Mouse (Mus musculus) CH12F3 (cell line): ENCODE results near the gene Lexm.

ENCODE experiments used
- in situ Hi-C: fragments of 300-500 bp; cut with MboI; formaldehyde crosslinking; loops from 2 replicates; pipeline ENCODE4 v1.14.3; 2020; ENCODE audit warnings: low sequenced_read_pairs

Gene Lexm

DNA sequence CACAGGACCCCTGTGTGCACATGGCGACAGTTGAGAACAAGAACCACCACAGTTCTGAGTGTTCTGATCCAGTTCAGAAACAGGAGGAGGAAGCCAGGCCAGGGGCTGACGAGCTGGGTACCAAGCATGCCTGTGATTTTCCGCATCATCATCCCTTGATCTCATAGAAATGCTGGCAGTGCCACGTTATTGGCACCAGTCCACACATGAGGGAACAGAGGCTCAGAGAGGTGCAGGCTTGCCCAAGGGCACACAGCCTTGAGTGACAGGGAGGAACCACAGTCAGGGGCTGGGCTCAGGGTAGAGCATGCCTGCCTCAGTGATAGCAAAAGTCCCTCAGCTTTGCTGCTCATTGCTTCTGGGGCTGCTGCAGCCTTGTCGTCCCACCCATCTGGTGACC, 10.8 kb upstream of the Lexm start:
- in situ Hi-C loops = no loop called here

DNA sequence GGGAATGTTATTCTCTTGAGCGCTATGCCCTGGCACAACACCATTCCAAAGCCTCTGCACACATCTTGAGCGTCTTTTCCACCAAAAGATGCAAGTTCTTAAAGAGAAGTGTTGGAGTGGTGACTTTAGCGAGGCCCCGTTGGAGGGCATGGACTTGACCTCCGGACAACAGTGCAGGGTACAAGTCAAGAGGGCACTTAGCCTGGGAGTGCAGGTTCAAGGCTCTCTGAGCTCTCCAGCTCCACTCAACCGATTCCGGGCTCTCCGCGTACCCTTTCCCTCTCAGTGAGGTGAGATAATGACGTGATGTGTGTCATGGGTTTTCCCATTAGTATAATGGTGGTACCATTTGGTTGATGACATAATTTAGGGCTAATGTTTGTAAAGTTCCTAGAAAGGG, 7.2 kb upstream of the Lexm start:
- in situ Hi-C loops = no loop called here

GRCm38 (mm10) chr4:106622712-106623111, 5.7 kb upstream of the Lexm start:
- in situ Hi-C loops = no loop called here

DNA sequence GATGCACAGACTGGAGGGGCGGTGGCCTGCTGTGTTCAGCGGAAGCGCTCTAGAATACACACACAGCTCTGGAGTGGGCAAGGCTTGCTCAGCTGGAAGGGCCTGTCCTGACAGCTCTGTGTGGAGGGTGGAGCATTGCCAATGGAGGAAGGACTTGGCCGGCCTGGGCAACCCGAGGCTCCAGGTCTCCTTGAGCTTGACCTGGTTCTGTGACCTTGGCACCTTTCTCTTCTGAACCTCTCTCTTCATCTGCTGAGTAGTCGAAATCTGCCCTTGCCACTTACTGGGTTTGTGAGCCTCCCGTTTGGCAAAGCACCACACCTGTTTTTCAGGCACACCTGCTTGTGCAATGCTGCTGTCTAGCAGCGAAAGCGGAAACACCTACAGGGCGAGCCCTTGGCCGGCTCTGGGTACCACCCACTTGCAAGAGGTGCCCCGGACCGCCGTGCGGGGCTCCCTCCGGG, 5.0 kb upstream of the Lexm start, which contains the start of gene Ttc22:
TSS of gene Ttc22 (plus strand) at position 403 of the 464 bp plus-strand sequence.
- in situ Hi-C loops = no loop called here

- in situ Hi-C loops = no loop called here
These were observed 4.4 kb upstream of the Lexm start for GRCm38 (mm10) chr4:106621428-106621827.

DNA sequence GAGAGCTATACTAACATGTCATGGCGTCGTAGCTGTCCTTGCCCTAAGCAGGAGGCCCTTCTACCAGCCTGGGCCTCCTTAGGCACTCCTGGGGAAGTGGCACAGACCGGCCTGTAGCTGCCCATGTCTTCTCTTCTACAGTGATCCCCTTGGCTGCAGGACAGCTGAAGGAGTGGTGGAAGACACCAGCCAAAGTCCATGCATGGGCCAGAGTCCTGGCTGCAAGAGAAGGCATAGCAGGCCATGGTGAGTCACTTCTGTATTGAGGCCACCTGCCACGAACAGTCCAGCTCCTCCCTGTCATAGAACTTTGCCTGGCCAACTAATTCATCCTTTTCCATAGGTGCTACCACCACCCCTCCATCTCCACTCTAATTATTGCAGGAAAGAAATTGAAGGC, 1.9 kb upstream of the Lexm start:
- in situ Hi-C loops = loop anchor here (10.0 kb wide), 1 partner anchor 86 kb away; no protein-coding TSS in a partner anchor

DNA sequence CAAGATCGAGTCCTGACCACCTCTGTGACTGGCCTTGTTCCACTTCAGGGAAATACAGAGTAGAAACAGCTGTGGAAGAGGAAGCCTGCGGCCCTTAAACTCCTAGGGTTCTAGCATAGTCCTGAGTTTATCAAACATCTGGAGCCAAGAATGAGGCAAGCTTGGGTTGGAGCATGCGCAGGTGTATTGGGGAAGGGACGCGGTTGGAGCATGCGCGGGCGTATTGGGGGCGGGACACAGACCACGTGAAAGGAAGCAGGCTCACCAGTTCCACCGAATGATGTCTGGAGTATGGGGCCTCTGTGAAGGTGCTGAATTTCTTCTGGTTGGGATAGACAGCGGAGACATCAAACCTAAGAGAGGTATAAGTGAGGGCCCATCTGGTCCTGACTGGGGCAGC, 1.4 kb downstream of the Lexm start:
- in situ Hi-C loops = loop anchor here (10.0 kb wide), 1 partner anchor 89 kb away; no protein-coding TSS in a partner anchor

DNA sequence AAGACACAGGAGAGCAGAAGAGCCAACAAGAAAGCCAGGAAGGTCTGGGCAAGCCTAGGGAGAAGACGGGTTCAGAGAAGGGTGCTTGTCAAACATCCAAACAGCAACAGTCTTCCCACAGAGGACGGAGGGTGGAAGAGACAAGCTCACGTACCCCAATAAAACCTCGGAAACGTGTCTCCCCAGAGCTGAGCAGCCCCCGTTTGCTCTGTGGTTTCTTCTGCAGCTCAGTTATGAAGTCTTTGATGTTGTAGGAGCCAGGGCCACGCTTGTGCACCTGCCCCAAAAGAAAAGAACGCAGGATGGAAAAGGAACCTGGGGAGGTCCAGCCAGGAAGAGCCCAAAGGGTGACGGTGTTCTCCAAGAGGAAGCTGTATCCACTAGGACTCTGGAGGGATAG, 2.2 kb downstream of the Lexm start:
- in situ Hi-C loops = loop anchor here (10.0 kb wide), 1 partner anchor 90 kb away; no protein-coding TSS in a partner anchor

- in situ Hi-C loops = loop anchor here (10.0 kb wide), 1 partner anchor 91 kb away; no protein-coding TSS in a partner anchor
These were observed 2.8 kb downstream of the Lexm start for GRCm38 (mm10) chr4:106614180-106614797.

- in situ Hi-C loops = loop anchor here (10.0 kb wide), 1 partner anchor 91 kb away; no protein-coding TSS in a partner anchor
These were observed 3.5 kb downstream of the Lexm start for GRCm38 (mm10) chr4:106613560-106613959.

- in situ Hi-C loops = loop anchor here (10.0 kb wide), 1 partner anchor 92 kb away; no protein-coding TSS in a partner anchor
These were observed 3.9 kb downstream of the Lexm start for GRCm38 (mm10) chr4:106613105-106613504.

- in situ Hi-C loops = no loop called here
These were observed 9.1 kb downstream of the Lexm start for GRCm38 (mm10) chr4:106607905-106608304.

DNA sequence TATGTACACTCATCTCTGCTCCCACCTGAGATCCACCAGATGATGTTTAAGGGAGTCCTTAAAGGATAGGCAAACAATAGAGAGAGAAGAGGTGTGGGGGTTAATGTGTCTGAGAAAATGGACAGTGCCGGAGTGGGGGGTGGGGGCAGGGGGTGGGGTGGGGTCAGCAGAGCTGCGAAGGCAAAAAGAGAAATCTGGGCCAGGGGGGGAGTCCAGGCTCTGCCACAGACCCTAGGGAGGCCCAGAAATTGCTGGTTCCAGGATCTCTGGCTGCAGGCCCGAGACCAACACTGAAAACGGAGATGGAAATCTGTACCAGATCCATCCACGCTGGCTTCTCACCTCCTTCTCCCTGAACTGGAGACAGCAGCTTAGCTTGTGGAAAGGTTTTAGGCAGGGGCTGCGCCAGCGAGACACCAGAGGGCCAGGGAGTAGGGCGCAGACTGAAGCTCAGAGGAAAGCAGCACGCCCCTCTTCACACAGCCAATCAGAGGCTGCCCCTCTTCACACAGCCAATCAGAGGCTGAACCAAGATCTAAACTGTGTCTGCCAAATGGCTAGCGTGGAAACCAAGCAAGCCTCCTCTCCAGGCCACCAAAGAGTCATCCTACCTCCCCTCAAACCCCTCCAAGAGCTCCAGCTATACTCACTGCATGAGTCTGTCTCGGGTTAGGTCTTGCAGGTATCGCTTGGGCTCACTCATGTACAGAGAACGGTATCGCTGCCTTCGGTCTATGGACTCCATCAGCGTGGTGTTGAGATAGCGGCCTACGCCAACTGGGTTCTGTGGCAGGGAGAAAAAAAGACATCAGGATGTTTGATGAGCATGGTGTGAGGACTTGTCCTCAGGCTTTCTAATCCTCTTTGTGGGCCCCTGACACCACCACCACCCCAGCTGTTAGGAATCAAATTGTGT, 10.1 kb downstream of the Lexm start:
- in situ Hi-C loops = no loop called here

DNA sequence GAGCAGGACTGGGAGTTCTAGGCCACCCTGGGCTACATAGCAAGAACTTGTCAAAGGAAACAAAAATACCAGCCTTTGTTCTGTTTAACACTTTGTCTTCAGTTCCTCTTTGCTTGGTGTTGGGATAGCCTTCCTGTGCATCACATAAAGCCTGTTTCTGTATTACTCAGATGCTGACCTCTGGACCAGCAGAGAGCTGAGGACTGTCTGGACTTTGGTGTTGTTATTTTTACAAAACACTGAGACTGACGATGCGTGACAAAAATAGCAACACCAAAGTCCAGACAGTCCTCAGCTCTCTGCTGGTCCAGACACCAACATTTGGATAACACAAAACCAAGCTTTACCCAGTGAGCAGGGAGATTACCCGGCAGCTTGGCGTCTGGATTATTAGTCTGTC, 16.3 kb downstream of the Lexm start:
- in situ Hi-C loops = no loop called here

- in situ Hi-C loops = no loop called here
These were observed 17.6 kb downstream of the Lexm start for GRCm38 (mm10) chr4:106599415-106599814.

DNA sequence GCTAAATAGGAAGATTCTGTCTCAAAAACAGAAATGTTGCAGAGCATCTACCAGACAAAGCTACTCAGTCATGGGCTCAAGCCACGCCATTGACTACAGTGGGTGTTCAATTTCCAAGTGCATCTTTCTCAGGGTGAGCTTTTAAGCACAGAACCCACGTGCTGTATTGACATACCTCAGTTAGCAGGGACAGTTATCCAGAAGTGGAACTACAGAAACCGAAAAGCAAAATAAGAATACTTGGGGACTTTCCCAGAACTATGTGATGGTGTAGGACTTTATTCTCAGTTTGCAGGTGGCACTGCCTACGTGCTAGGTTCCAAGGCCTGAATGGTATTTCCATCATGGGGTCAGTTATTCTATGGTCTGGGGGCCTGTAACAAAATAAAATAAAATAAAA, 19.3 kb downstream of the Lexm start:
- in situ Hi-C loops = no loop called here

DNA sequence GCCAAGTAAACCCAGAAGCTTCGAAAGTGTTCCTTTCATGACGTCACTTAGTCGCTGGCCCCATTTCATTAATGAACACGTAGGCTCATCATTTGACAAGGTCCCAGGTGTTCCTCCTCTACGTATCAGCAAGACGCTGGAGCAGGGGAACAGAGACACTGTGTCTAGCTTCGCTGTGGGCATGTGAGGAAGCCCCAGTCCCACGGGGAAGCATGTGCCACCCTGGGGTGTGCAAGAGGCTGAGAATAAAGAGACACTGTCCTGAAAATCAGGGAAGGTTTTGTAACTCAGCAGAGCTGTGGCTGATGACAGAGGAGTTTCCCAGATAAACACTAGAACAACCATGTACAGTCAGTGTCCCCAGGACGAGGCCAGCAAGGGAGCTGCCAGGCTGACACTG, 20.0 kb downstream of the Lexm start:
- in situ Hi-C loops = no loop called here

- in situ Hi-C loops = no loop called here
These were observed 20.8 kb downstream of the Lexm start for GRCm38 (mm10) chr4:106596200-106596599.

- in situ Hi-C loops = no loop called here
These were observed 23.4 kb downstream of the Lexm start for GRCm38 (mm10) chr4:106593636-106594035.

DNA sequence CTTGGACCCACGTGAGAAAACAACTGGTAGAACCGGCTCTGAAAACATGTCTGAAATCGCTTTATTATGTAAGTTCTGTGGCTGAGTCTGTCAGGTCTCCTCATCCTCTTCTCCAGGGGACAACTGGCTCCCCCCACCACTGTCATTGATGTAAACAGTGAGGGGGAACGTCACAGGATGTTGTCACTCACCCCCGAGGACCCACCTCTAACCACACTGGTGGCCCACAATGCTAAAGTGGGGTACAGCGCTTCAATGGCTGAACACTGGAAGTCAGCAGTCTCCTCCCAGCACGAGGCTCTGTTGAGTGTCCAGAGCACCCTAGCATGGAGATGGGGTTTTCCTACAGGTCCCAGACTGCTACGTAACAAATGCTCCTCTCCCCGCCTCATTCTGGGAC, 26.2 kb downstream of the Lexm start:
- in situ Hi-C loops = no loop called here

DNA sequence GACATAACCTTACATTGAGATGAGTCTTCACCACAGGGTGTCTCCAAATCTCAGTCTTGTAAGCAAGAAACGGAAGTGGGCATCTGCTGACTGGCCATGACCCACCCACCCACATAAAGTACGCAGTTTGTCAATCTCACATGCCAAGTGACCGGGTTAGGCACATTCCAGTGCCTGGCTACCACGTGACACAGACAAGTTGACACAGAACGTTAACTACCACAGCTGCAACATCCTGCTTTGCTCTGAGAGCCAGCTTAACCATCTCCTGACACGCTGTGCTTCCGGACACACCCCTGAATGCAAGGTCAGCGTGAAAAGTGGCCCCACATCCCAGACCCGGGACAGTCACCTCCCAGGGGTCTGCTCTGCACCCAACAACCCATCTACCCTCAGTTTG, 26.9 kb downstream of the Lexm start:
- in situ Hi-C loops = no loop called here

DNA sequence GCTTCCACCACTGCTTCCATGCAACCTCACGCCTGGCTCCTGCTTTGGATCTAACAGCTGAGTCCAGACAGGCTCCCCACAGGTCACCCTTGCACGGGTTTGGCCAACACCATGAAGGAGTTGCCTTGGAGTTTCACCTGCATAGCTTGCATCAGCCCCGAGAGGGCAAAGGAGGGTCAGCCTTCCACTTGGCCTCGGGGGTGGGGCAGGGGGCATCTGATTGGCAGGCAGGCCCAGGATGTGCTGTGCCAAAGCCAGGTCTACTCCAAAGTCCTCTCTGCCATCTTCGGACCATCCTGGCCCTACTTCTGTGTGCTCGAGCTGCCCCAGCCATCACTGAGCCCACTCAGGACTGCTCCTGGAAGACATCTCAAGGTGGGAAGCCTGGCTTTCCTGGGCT, 30.0 kb downstream of the Lexm start:
- in situ Hi-C loops = no loop called here
